In the genomic region with DNA sequence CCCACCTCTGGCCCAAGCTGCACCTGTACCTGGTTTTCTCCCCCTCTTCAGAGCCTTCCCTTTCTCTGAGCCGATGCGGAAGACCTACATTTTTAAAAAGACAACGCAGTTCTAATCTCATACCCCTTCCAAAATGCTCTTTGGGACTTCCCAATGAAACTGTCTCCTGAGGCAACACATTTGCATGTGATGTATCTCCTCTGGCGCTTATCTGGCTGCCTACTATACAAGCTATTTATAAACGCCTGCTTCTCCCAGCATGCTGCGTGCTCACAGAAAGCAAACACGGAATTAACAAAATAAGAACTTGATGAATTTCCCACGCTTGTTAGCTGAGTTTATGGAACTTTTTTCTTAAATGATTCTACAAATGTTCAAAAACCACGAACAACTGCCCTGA, we compare ENCODE assay signal across 6 mouse cellular contexts.
A peak's percentile ranks its signal among the peaks of the same experiment; 100 is the strongest.
DNase-seq lines count a peak whose midpoint lies in the region; ATAC-seq and TF ChIP-seq lines count a peak whose summit lies in the region.
"Not testable (repeated sequence)": the region's sequence is repeated elsewhere in the genome, so short reads cannot be mapped to it uniquely, and the experiment has no call there.

No protein-coding gene starts in this region.

- H3K4me3 ChIP-seq in gastrocnemius, adult 2 months; heart, embryonic 11.5 days (ENCODE audit: low read depth, low read length); heart, embryonic 14.5 days (ENCODE audit: control insufficient read depth in 1 of 2, insufficient read depth in 1 of 2, low read depth in 1 of 2, low read length in 2 of 2); heart, postnatal 0 days (ENCODE audit: low read depth, low read length); lung, postnatal 0 days (ENCODE audit: low read depth, low read length): not testable (repeated sequence)

- H3K27ac ChIP-seq in gastrocnemius, adult 2 months = peak overlapping the region; percentile 53; the same call in 1 of the 2 replicates
- peak overlapping the region; percentile 70; the same call in 1 of the 2 replicates for H3K27ac ChIP-seq in heart, embryonic 11.5 days (ENCODE audit: low read depth, low read length)
- peak overlapping the region; percentile 65 to 82 for H3K27ac ChIP-seq in heart, embryonic 14.5 days (replicated peaks in 1 of 2; ENCODE audit: control insufficient read depth in 1 of 2, insufficient read depth in 1 of 2, low read depth in 2 of 2, low read length in 2 of 2)
- H3K27ac ChIP-seq in heart, postnatal 0 days (ENCODE audit: low read depth) = peak overlapping the region; percentile 93
- H3K27ac ChIP-seq in lung, postnatal 0 days (ENCODE audit: low read length) = not testable (repeated sequence)

- H3K9ac ChIP-seq in heart, embryonic 11.5 days (ENCODE audit: low read depth, low read length); heart, postnatal 0 days (replicated peaks; ENCODE audit: low read depth, low read length); lung, postnatal 0 days (replicated peaks; ENCODE audit: low read depth): not testable (repeated sequence)
- 0 out of 2 replicates have a peak overlapping the region, but pooled peaks have one; percentile 21 for H3K9ac ChIP-seq in heart, embryonic 14.5 days (ENCODE audit: low read length)

- H3K4me2 ChIP-seq in heart, embryonic 11.5 days; lung, postnatal 0 days (replicated peaks; ENCODE audit: low read depth, low read length): not testable (repeated sequence)
- peak overlapping the region; percentile 41 for H3K4me2 ChIP-seq in heart, embryonic 14.5 days (ENCODE audit: low read length)
- peak overlapping the region; percentile 25; the same call in 1 of the 2 replicates for H3K4me2 ChIP-seq in heart, postnatal 0 days (ENCODE audit: low read depth, low read length)

- H3K4me1 ChIP-seq in heart, embryonic 11.5 days (ENCODE audit: control insufficient read depth, insufficient read depth, low read length); lung, postnatal 0 days (ENCODE audit: insufficient read depth, low read depth, low read length): not testable (repeated sequence)
- H3K4me1 ChIP-seq in heart, embryonic 14.5 days (ENCODE audit: control insufficient read depth in 2 of 2, insufficient read depth in 2 of 2, low read length in 2 of 2) = peaks cover 17 to 19% of the 10 kb centered on the region in 2 experiments
- peaks cover 22% of the 10 kb centered on the region for H3K4me1 ChIP-seq in heart, postnatal 0 days (ENCODE audit: control insufficient read depth, insufficient read depth)

- H3K9me3 ChIP-seq in heart, embryonic 11.5 days (replicated peaks; ENCODE audit: control insufficient read depth, low read length); heart, embryonic 14.5 days (ENCODE audit: control insufficient read depth, low read length); heart, postnatal 0 days (replicated peaks; ENCODE audit: control insufficient read depth, low read length); lung, postnatal 0 days (ENCODE audit: low read length): not testable (repeated sequence)

- intact Hi-C loops in gastrocnemius, adult 2 months (cut with DNase I) = not testable (repeated sequence)

- ATAC-seq in heart, embryonic 11.5 days (replicated peaks; ENCODE audit: insufficient number of reproducible peaks, low FRiP score, low TSS enrichment); heart, embryonic 14.5 days (ENCODE audit: insufficient number of reproducible peaks, insufficient read depth, low FRiP score, low read depth); lung, postnatal 0 days: not testable (repeated sequence)
- peak; percentile 45; the same call in 1 of the 2 replicates for ATAC-seq in heart, postnatal 0 days (ENCODE audit: insufficient read depth, low read depth)

- not testable (repeated sequence) for TF ChIP-seq CTCF in gastrocnemius, adult 2 months (IDR thresholded peaks at IDR 0.05); heart, postnatal 0 days (IDR thresholded peaks at IDR 0.05; ENCODE audit: low read depth); lung, postnatal 0 days (IDR thresholded peaks at IDR 0.05)

- not testable (repeated sequence) for H3K27me3 ChIP-seq in heart, embryonic 11.5 days (ENCODE audit: control insufficient read depth, insufficient read depth, low read length); heart, embryonic 14.5 days (ENCODE audit: control insufficient read depth, insufficient read depth, low read length); heart, postnatal 0 days (ENCODE audit: control insufficient read depth, insufficient read depth, low read length); lung, postnatal 0 days (replicated peaks; ENCODE audit: insufficient read depth, low read length)

- H3K36me3 ChIP-seq in heart, embryonic 11.5 days (ENCODE audit: control insufficient read depth, insufficient read depth, low read length); heart, embryonic 14.5 days (ENCODE audit: control insufficient read depth, insufficient read depth, low read length); heart, postnatal 0 days (replicated peaks; ENCODE audit: control insufficient read depth, insufficient read depth, low read length); lung, postnatal 0 days (ENCODE audit: insufficient read depth, low read length): not testable (repeated sequence)

- not testable (repeated sequence) for TF ChIP-seq EP300 in heart, postnatal 0 days (IDR thresholded peaks at IDR 0.05; ENCODE audit: low read depth); lung, postnatal 0 days (IDR thresholded peaks at IDR 0.05)

- 55% methylated on average over 9 of the region's 9 CpGs for WGBS in heart, embryonic 11.5 days (ENCODE audit: insufficient replicate concordance)
- WGBS in heart, embryonic 14.5 days = 34% methylated on average over 9 of the region's 9 CpGs
- 27% methylated on average over 9 of the region's 9 CpGs for WGBS in heart, postnatal 0 days
- WGBS in lung, postnatal 0 days = 58% methylated on average over 9 of the region's 9 CpGs

- peak; percentile 49 for DNase-seq in brain, adult 2 months (ENCODE audit: low read depth, low spot score)
- not testable (repeated sequence) for DNase-seq in gastrocnemius, adult 2 months
- DNase-seq in heart, postnatal 0 days (ENCODE audit: low spot score) = peak; percentile 47
- DNase-seq in lung, postnatal 0 days (ENCODE audit: low spot score) = peak; percentile 11
